Mouse (Mus musculus): ENCODE measurements at regions not wholly inside any gene's neighbourhood (a gene's known extent, or its start where the extent isn't known, plus 50 kb on each side); places are given as distances from the start of the nearest gene placed in this dataset.

- ATAC-seq (replicated peaks; ENCODE audit: poor library complexity), result no peak
These were observed 445.9 kb upstream of the Grin3a start for GRCm38 (mm10) chr4:50291397-50291945.

- no peak for ATAC-seq (replicated peaks; ENCODE audit: poor library complexity)
These were observed 441.1 kb upstream of the Grin3a start for GRCm38 (mm10) chr4:50286602-50287001.

GRCm38 (mm10) chr4:50259012-50259601 is 413.6 kb upstream of the Grin3a start:
- no peak for ATAC-seq (replicated peaks; ENCODE audit: poor library complexity)

GRCm38 (mm10) chr4:50242042-50242441 is 396.5 kb upstream of the Grin3a start:
- ATAC-seq (replicated peaks; ENCODE audit: poor library complexity), result no peak

GRCm38 (mm10) chr4:50240951-50241350 is 395.4 kb upstream of the Grin3a start:
- no peak for ATAC-seq (replicated peaks; ENCODE audit: poor library complexity)

- 0 out of 2 replicates have a peak, but pooled peaks have one; percentile 39 for ATAC-seq (replicated peaks; ENCODE audit: poor library complexity)
These were observed 393.8 kb upstream of the Grin3a start for GRCm38 (mm10) chr4:50239386-50239785.

- no peak for ATAC-seq (replicated peaks; ENCODE audit: poor library complexity)
These were observed 389.9 kb upstream of the Grin3a start for GRCm38 (mm10) chr4:50235476-50235875.

GRCm38 (mm10) chr4:50203348-50203747 is 357.8 kb upstream of the Grin3a start:
- ATAC-seq (replicated peaks; ENCODE audit: poor library complexity), result no peak

- no peak for ATAC-seq (replicated peaks; ENCODE audit: poor library complexity)
These were observed 331.7 kb upstream of the Grin3a start for GRCm38 (mm10) chr4:50177196-50177595.

GRCm38 (mm10) chr4:50176656-50177055 is 331.1 kb upstream of the Grin3a start:
- ATAC-seq (replicated peaks; ENCODE audit: poor library complexity), result no peak

- no peak for ATAC-seq (replicated peaks; ENCODE audit: poor library complexity)
These were observed 315.3 kb upstream of the Grin3a start for GRCm38 (mm10) chr4:50160893-50161292.

GRCm38 (mm10) chr4:50145926-50146325 is 300.4 kb upstream of the Grin3a start:
- no peak for ATAC-seq (replicated peaks; ENCODE audit: poor library complexity)

GRCm38 (mm10) chr4:50130262-50130661 is 284.7 kb upstream of the Grin3a start:
- no peak for ATAC-seq (replicated peaks; ENCODE audit: poor library complexity)

- ATAC-seq (replicated peaks; ENCODE audit: poor library complexity), result 0 out of 2 replicates have a peak, but pooled peaks have one; percentile 9
These were observed 261.0 kb upstream of the Grin3a start for GRCm38 (mm10) chr4:50106557-50106956.

- ATAC-seq (replicated peaks; ENCODE audit: poor library complexity), result no peak
These were observed 242.3 kb upstream of the Grin3a start for GRCm38 (mm10) chr4:50087860-50088259.

GRCm38 (mm10) chr4:50086676-50087075 is 241.1 kb upstream of the Grin3a start:
- ATAC-seq (replicated peaks; ENCODE audit: poor library complexity), result no peak

- no peak for ATAC-seq (replicated peaks; ENCODE audit: poor library complexity)
These were observed 210.0 kb upstream of the Grin3a start for GRCm38 (mm10) chr4:50055519-50055918.

- no peak for ATAC-seq (replicated peaks; ENCODE audit: poor library complexity)
These were observed 195.9 kb upstream of the Grin3a start for GRCm38 (mm10) chr4:50041476-50041875.

- ATAC-seq (replicated peaks; ENCODE audit: poor library complexity), result no peak
These were observed 190.5 kb upstream of the Grin3a start for GRCm38 (mm10) chr4:50036079-50036478.

GRCm38 (mm10) chr4:50025356-50025755 is 179.8 kb upstream of the Grin3a start:
- no peak for ATAC-seq (replicated peaks; ENCODE audit: poor library complexity)
